Mouse (Mus musculus) lung, postnatal 36 days (tissue): Measurements from ENCODE around the gene Gm37240.
"Not testable (repeated sequence)": the region's sequence is repeated elsewhere in the genome, so short reads cannot be mapped to it uniquely, and the experiment has no call there.

Experiments used
- DNase-seq: peaks from one replicate; pipeline ENCODE4 v3.0.0; 2022; ENCODE audit warnings: mixed read lengths

The Gm37240 gene

GRCm38 (mm10) chr3:85619751-85620150 is 267.6 kb downstream of the Gm37240 start:
- DNase-seq, result no peak

DNA sequence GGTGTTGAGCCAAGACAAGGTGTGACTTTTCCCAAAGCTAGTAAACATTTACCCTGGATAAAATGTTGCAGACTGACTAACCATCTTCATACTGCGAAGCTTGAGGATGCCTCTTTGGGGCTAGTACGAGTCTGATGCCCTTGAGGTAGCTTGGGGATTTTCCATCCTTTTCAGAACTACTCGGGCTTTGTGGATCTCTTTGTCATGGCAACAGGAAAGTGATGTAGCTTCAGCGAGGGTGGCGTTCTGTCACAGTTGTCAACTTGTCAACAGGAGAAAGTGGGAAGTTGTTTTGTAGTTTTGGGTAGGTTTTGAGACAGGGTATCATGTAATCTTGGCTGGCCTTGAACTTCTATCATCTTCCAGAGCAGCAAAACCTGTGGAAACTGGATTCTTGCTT is 268.0 kb downstream of the Gm37240 start:
- no peak for DNase-seq

DNA sequence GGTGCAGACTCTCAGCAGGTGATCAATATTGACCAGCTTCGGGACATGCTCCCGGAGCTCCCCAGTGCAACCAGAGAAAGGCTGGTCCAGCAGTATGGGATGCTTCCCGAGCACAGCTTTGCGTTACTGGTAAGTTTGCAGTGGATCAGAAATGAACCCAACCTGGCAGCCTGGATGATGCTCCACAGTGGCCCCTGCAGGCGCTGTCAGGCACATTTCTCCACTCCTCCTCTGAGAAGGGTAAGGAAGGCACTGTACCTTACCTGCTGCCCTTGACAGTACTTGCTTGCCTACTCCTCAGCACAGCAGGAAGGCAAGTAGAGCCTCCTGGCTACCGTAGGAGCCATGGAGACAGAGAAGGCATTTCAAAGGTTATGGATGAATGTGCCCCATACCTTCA is 268.4 kb downstream of the Gm37240 start:
- DNase-seq, result peak; percentile 10

- no peak for DNase-seq
Measured at GRCm38 (mm10) chr3:85616389-85616788, 270.9 kb downstream of the Gm37240 start.

DNA sequence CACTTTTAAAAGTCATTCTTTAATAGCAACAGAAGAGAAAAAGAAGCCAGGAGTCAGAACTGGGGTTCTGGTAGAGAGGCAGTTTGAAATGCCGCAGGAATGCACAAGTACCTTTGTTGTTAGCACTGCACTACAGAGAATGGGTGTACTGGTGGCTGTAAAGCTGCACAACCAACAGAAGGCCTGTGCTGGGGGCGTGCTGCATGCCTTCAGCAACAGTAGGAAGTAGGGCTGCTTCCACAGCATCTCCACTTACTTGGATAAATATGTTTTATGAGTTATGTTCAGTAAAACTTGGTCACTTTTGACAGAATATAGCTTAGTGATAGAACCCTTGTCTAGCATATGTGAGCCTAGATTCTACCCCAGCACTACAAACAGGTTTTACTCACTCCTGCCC is 279.6 kb downstream of the Gm37240 start:
- DNase-seq, result peak; percentile 13

GRCm38 (mm10) chr3:85606912-85607311 is 280.4 kb downstream of the Gm37240 start:
- peak; percentile 72 for DNase-seq

- DNase-seq, result no peak
Measured at GRCm38 (mm10) chr3:85603811-85604210, 283.5 kb downstream of the Gm37240 start.

GRCm38 (mm10) chr3:85601841-85602305 is 285.4 kb downstream of the Gm37240 start:
- DNase-seq, result peak; percentile 30

DNA sequence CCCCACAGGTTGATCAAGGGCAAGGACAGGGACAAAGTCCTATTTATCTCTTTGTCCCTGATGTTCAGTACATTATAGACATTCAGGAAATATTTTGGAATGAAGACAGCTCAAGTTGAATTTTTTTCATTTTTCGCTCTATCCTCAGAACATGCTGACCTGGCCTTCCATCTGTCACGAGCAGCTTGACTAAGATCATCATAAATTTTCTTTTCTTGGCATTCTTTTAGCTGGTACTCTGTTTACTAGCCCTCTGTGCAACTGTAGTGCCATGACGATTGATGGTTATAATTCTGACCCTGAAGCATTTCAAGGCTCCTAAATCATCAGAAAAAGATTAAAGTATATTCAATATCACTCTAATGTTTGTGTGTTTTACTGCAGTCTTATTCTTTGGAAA is 287.8 kb downstream of the Gm37240 start:
- no peak for DNase-seq

- no peak for DNase-seq
Measured at GRCm38 (mm10) chr3:85594452-85594851, 292.9 kb downstream of the Gm37240 start.

- no peak for DNase-seq
Measured at GRCm38 (mm10) chr3:85592640-85593252, 294.6 kb downstream of the Gm37240 start.

DNA sequence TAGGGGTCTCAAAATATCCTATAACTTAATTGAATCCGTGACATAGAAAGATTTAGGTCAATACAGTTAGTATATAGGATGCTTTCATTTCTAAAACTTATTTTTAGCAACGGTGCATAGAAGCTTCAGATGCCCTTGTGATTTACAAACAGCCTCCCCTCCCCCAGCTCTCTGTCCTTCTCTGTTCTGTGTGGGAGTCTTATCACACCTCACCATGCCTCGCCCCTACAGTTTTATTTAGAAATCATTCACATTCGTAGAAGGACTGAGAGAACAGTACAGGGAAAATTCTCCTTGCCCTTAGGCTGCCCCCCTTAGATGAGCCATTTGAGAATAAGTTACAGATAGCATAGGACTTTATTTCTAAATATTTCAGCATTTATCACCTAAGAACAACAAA is 295.3 kb downstream of the Gm37240 start:
- DNase-seq, result no peak

DNA sequence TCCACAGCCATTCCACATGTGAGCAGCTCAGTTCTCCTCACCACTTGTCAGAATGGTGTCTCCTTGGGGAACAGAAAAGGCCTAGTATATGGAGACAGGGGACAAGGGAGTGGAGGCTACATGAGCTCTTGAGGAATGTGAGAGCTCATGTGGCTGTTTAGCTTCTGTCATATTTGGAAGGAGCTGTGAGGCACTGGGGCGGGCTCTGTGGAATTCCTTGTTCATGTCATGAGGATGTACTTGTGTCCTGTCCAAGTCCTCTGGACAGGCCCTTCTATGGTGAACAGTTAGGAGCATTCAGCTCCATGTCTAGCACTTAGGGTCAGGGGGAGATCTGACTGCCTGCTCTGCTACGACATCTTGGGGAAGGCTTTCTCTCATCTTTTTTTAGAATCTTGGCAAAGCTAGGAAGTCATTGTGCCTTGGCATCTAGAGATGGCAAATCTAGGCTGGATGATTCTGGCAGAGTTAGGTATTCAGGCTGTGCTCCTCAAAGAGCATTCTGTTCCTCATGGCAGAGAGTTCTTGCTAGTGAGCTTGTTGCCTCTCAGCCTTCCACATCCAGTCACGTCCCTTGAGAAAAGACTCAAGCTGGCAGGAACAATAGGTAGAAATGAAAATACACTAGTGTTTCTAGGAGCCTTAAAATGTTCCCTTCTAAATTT is 297.1 kb downstream of the Gm37240 start:
- DNase-seq, result no peak

DNA sequence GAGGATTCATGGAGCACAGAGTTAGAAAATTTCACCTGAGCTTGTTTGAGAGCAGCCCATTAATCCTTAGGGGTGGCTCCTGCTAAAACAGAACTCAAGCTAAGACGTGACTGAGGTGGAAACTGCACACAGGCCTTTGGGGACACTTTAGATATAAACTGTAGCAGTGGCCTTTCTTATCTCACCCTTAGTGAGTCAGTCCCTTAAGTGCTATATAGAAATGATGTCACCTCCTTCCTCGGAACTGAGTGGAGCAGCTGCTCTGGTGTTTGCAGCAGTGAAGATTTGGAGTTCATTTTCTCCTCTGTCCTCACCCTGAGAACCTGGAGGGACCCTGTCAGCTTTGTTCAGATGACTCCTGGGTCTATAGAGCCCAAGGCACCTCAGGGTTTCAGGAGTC is 298.6 kb downstream of the Gm37240 start:
- DNase-seq, result no peak

DNA sequence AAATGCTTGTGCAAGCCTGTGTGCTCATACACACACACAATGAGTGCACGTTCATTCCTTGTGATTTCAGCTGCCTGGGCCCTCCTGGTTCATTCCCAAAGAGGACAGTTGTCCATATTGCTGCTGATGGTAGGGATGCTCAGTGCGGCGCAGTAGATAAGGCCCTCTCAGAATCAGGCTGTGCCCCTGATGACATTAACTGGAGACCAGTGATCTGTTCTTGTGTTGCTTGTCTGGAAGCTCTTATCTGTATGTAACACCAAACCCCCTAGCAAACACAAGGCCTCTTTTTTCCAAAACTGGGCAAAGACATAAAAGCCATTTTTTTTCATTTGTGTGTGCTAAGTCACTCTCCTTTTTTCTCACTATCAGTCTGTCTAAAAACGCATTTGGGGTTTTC is 302.4 kb downstream of the Gm37240 start:
- no peak for DNase-seq

DNA sequence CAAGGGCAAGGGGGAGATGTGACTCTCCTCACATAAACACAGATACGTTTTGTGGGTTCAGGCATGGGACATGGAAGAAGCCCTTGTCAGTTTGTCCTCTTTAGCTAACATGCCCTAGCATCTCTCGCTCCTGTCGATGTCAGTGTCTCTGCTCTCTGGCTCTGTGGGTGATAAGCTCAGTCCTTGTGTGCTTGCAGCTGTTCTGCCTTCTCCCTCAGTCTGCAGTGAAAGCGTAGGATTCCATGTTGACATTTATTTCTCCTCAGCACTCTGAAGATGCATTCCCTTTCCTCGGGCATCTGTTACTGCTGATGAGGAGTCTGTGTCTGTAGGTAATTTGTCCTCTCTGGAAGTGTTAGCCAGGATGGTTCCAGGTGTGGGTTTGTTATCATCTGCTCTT is 304.1 kb downstream of the Gm37240 start:
- no peak for DNase-seq

DNA sequence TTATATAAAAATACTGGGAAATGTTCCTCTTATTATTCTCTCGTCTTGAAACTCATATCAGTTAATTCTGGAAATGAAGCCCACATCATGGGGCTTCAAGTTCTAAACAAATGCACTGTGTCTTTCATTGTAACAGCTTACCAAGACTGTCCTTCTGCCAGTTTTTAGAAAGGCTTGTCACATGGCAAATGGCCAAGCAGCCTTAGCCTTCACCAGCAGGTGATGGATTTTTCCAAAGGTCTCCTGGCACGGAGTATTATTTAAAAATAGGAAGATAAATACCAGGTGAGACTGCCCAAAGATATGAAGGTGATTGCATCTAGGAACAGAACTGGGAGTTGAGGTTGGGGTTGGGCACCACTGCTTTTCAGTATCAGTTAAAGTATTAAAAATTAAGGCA is 304.6 kb downstream of the Gm37240 start:
- DNase-seq, result no peak

GRCm38 (mm10) chr3:85573864-85574830 is 313.2 kb downstream of the Gm37240 start, which contains the start of gene Gatb:
Gene Gatb (plus strand): TSS chr3:85574119.
- DNase-seq, result peak; percentile 99

- DNase-seq, result no peak
Measured at GRCm38 (mm10) chr3:85573216-85573863, 314.0 kb downstream of the Gm37240 start.

DNA sequence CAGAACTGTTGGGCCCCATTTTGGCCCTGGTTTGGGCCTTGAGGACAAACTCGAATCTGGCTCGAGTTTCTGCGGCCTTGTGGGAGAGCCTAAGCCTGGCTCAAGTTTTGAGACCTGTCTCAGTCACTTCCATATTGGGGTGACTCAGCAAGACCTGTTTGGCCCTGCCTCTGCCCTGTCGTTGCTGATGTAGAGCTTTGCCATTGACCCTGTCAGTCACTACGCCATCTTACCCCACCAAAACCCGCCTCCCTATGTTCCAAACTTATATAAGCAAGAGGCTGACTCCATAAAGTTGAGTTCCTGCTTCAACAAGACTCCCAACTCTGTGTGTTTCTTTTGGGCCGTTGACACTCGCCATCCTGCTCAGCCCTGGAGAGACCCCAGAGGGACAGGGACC is 314.8 kb downstream of the Gm37240 start:
- not testable (repeated sequence) for DNase-seq

- DNase-seq, result peak; percentile 90
Measured at GRCm38 (mm10) chr3:85571276-85571675, 316.0 kb downstream of the Gm37240 start.

- no peak for DNase-seq
Measured at GRCm38 (mm10) chr3:85564603-85565002, 322.7 kb downstream of the Gm37240 start.

- DNase-seq, result no peak
Measured at GRCm38 (mm10) chr3:85553731-85554277, 333.5 kb downstream of the Gm37240 start.
